Mouse (Mus musculus) gastrocnemius, adult 2 months (tissue): Measurements from ENCODE around the gene Rora. TPM values are rescaled to one million over a fixed set of nuclear protein-coding genes. Genes with fewer than 3 reads are reported as not detected.

Experiments
- DNase-seq: peaks from one replicate; pipeline ENCODE4 v3.0.0; 2022
- H3K27ac ChIP-seq: fragments of 200-600 bp; 2 replicates; pipeline ENCODE4 v1.8.1; 2022; ENCODE audit warnings: mild to moderate bottlenecking
- H3K4me3 ChIP-seq: fragments of 200-600 bp; 2 replicates; pipeline ENCODE4 v1.8.1; 2022; ENCODE audit warnings: mild to moderate bottlenecking, moderate library complexity
- CTCF ChIP-seq: fragments of 200-600 bp; IDR thresholded peaks from 2 replicates; pipeline ENCODE4 v1.8.1; 2022; ENCODE audit warnings: antibody characterized with exemption, mild to moderate bottlenecking, moderate library complexity
- intact Hi-C: fragments of 180-260 bp; cut with DNase I; formaldehyde crosslinking; loops from one replicate; pipeline ENCODE4 v1.15.1; 2025
- total RNA-seq, 2 experiments: library from RNA; stranded (reverse); gene quantifications; 2 replicates each; pipeline ENCODE4 v1.2.3; 2021

Gene Rora
- total RNA-seq, 2 experiments from 2014 or later, result 60.6 to 112 TPM

DNA sequence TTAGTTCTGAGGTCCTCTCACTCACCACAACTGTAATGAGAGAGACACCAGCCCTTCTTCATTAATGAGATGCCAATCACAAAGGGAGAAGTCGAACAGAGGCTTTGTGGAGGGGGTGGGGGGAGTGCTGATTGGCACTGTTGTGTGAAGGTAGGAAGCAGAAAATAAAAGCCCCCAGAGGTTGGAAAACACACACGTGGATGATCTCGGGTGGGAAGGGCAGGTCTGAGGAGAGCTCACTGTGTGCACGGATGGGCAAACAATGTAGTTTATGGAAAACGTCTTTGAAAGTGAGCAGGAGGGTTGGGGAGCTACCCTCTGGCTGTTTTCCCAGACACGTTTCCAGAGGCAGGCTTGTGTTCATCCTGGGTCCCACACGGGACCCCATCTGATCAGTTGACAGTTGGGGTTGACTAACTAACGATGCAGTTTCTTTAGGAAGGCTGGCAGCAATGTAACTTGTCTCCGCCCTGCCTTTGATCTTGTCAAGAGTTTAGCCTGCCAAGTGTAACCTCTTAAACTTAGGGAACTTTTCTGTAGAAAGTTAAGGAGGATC, 460.9 kb downstream of the Rora start:
- TF ChIP-seq CTCF, result no peak
- intact Hi-C loops, result no loop called here
- no peak overlapping the region for H3K4me3 ChIP-seq
- H3K27ac ChIP-seq, result no peak overlapping the region
- DNase-seq, result no peak

DNA sequence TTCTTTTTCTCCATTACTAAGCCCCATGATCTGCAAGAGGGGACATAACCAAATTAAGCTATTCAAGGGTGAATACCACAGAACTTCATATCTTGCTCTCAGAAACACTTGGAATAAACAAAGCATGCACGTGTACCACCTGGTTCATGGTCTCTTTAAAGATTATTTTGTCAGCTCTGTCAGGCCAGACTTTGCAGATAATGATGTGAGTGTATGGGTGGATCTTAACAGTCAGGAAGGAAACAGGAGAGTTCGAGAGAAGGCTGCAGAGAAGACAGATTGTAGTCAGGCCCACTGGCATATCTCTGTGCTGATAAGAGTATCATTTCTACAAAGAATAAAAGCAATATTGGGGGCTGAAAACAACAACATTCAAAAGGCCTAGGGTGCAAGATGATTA, 463.2 kb downstream of the Rora start:
- Histone ChIP-seq H3K4me3 (no peak overlapping the region), H3K27ac (no peak overlapping the region)
- no peak for DNase-seq
- intact Hi-C loops, result no loop called here
- TF ChIP-seq CTCF, result no peak

DNA sequence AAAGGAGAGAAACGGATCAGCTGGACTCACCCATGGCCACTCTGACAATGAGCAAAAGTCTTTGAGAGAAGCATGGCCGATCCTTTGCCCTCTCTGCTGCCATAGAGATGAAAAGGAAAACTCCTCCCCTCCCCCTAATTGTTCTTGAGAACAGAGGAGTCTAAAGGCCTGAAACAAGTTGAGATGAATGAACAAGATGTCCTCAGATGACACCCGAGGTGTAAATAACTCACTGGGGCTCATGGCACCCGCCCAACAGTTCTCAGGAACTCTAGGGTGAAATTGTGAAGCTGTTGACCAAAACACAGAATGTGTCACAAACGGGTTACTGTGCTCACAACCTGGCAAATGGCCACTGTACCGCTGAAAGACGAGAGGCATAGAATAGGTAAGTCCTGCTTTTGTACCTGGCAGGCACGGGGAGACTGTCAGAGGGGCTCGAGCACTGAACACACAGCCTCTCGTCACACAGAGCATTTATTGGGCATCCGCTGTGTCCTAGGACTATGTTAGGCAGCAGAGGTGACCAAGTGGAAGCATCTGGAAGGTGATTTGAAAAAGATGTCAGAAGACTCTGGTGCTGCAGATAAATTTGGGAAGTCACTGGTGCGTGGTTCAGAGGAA, 467.6 kb downstream of the Rora start:
- 0 out of 2 replicates have a peak overlapping the region, but pooled peaks have one; percentile 5 for H3K27ac ChIP-seq
- H3K4me3 ChIP-seq, result no peak overlapping the region
- no peak for TF ChIP-seq CTCF
- peak; percentile 31 for DNase-seq
- intact Hi-C loops, result no loop called here

DNA sequence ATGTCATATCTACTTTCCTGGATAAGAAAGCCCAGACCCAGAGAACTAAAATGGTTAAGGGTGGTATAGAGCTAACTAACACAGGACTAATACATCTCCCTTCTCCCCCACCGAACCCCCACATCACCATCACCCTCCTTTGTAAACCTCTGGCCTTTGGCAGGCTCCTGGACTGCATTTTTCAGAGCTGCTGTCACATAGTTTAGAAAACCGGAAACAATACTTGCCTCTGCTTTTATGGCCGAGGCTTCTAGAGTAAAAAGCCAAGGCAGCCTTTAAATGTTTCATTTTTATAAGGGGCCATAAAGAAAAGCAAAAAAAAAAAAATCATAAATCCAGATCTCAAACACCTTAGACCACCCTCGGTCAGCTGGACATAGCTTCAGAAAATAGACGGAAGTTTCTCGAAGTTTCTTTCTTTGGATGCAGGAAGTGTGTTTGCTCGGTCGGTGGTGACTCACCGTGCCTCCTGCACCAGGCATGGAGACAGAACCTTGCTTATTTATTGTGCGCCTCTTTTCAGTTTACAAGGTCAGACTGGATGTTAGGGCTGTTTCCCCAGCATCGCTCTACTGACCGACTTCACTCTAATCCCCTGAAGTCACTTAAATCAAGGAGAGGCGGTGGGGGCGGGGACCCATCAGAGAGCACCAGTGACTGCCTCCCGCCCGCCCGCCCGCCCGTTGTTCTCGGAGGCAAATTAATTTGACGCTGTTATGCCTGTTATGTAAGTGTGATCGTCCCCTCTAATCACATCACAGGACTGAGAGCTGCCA, 471.6 kb downstream of the Rora start:
- intact Hi-C loops, result no loop called here
- peak; percentile 68 for DNase-seq
- H3K27ac ChIP-seq, result peak overlapping the region; percentile 84
- no peak for TF ChIP-seq CTCF
- H3K4me3 ChIP-seq, result peak overlapping the region; percentile 74

DNA sequence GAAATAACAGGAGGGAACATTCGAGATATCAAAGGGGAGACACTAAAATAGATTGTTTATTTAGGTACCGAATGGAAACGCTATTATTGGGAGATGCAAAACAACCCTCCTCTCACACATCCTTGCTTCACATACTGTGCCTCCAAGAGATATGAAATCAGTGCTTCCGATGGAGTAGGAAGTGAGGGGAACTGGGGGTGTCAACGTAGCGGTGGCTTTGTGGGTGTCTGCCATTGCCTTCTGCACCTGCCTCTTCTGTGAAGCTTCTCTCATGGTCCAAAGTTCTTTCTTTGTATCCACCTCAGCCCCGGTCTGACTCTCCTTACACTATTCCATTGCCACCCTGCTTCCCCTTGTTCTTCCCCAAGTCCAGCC, 472.2 kb downstream of the Rora start:
- Histone ChIP-seq H3K4me3 (peak overlapping the region; percentile 74), H3K27ac (peak overlapping the region; percentile 84)
- TF ChIP-seq CTCF, result no peak
- intact Hi-C loops, result no loop called here
- DNase-seq, result no peak

DNA sequence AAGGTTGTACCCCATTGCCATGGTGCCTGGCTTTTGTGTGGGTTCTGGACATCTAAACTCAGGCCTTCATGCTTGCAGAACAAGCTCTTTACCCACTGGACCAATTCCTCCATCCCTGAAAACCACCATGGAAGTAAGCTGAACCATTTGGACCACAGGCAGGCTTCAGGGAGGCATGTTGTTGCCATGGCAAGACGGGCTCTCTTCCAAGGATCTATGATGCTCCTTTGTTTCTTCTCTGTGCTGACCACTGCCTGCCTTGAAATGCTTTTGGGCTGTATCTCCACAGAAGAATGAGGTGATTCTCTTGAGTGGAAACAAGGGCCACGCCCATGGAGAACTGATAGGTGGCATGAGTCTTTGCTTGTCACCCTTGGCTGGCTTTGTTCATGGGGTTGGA, 473.0 kb downstream of the Rora start:
- TF ChIP-seq CTCF, result no peak
- Histone ChIP-seq H3K27ac (no peak overlapping the region), H3K4me3 (no peak overlapping the region)
- no peak for DNase-seq
- intact Hi-C loops, result no loop called here

DNA sequence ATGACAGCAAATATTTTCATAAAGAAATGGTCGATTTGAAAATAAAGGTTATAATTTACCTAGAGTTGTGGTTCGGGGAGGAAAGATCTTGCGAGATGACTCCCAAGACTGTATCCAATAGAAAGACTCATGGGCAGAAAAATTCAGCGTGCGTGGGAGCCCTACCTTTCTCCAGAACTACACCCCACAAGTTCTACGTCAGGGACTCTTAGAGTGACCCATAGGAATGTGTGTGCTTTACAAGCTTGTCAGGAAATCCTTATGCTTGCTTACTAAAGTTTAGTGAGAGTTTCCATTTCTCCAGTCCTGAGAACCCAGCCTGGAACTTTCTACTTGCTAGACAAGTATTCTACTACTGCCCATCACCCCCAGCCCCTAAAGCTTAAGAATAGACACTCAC, 474.7 kb downstream of the Rora start:
- intact Hi-C loops, result no loop called here
- DNase-seq, result no peak
- no peak overlapping the region for H3K4me3 ChIP-seq
- no peak for TF ChIP-seq CTCF
- no peak overlapping the region for H3K27ac ChIP-seq

DNA sequence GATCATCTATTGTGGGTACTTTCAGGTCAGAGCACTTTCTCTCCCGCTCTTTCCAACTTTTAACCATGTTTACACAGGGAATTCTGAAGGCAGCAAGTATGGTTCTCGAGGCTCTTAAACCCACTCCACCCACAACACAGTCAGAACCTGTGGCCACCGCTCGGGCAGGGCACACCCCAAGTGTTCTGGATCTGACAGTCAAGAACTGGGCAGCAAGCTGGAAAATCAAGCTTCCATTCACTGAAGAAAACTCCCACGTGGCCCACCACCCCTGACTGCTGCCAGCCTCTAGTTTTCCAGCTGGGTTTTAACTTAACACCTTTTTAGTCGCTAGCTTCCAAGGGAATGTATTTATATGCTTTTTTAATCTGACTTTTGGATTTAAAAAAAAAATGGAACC, 479.4 kb downstream of the Rora start:
- DNase-seq, result no peak
- peak overlapping the region; percentile 75 for H3K27ac ChIP-seq
- H3K4me3 ChIP-seq, result no peak overlapping the region
- intact Hi-C loops, result no loop called here
- TF ChIP-seq CTCF, result no peak

DNA sequence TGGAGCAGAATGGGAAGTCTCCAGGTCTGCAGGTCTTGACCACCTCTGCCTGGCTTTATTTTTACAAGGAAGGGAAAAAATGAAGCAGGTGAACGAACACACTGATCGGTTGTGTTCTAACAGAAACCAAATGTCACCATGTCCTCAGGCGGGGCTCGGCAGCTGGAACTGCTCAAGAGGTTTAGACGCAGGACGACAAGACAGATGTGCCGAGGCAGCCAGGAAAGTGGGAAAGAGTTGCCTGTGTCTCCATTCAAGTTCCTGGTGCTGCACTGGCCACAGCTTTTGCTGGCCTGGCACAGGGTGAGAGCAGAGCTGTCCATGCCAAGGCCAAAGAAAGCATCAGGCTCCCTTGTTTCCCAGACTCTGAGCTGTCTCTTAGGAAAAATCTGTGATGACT, 480.1 kb downstream of the Rora start:
- no peak for TF ChIP-seq CTCF
- H3K27ac ChIP-seq, result peak overlapping the region; percentile 75
- peak; percentile 57 for DNase-seq
- no peak overlapping the region for H3K4me3 ChIP-seq
- intact Hi-C loops, result no loop called here

DNA sequence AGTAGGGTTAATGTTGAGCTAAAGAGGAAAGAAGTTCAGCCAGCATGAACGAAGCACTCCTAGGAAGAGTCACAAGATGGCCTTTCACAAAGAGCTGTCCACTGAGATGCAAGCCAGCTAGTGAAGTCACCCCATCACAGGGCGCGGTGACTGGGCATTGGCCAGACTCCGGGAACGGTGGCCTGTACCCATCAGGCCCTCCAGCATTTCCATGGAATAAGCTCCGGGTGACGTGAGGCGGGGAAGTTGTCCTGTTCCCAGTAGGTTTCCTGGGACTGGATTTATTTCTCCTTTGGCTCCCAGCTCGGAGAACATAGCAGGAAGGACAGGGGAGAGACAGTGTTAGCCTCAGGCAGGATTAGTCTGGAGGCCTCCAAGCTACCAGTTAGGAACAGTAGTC, 481.0 kb downstream of the Rora start:
- DNase-seq, result peak; percentile 83
- peak overlapping the region; percentile 78 for H3K27ac ChIP-seq
- no peak overlapping the region for H3K4me3 ChIP-seq
- TF ChIP-seq CTCF, result no peak
- intact Hi-C loops, result no loop called here

DNA sequence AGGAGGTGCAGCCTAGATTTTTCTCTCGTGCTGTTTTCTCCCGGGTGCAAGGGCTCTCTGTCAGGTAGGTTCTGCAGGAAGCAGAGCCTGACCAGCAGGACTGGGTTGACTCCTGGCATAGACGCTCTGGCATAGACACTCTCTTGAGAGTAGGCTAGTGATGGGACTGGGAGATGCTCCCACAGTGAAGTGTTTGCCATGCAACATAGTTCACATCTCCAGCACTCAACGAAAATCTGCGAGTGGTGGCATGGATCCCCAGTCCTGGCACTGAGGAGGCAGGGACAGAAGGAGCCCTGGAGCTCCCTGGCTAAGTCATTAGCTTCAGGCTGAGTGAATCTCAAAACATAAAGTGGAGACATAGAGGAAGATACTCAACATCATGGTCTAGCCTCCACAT, 483.2 kb downstream of the Rora start:
- no peak for TF ChIP-seq CTCF
- no peak overlapping the region; the same call in 1 of the 2 replicates for H3K27ac ChIP-seq
- H3K4me3 ChIP-seq, result no peak overlapping the region
- DNase-seq, result no peak
- intact Hi-C loops, result no loop called here

DNA sequence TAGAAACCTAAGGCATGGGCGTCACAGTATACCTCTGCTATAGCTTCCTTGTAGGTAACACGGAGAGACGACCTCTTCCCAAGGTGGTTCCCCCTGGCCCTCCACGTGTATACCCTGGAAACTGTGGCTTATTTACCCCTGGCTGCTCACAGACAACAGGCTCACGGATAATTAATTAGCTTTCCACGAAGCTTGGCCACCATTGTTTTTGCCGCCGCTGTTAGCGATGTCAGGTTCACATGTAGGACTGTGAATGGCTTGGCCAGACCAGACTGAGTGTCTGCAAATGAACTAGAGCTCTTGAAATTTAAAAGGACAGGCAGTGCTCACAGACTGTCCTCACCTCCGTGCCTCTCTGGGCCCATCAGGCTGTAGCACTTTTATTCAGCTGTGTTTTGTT, 483.8 kb downstream of the Rora start:
- no peak for TF ChIP-seq CTCF
- no peak for DNase-seq
- no peak overlapping the region for H3K27ac ChIP-seq
- H3K4me3 ChIP-seq, result no peak overlapping the region
- intact Hi-C loops, result no loop called here

DNA sequence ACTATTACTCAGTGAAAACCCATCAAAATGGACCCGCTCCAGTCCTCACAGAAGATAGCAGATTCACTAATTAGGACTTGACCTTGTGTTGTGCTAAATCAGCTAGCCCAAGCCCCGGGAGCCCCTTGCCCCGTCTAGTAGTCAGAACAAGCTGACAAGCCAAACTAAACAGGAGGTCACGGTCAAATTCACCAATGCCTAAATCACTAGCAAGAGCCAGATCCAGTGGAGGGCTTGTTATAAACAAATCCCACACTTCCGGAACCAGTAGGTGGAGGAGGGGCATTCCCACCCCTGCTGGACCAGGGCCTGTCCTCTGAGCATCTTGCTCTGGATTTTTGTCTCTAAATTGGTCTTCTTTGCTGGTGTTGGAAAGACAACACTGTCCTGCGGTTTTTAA, 486.6 kb downstream of the Rora start:
- intact Hi-C loops, result no loop called here
- DNase-seq, result no peak
- H3K27ac ChIP-seq, result no peak overlapping the region
- no peak overlapping the region for H3K4me3 ChIP-seq
- no peak for TF ChIP-seq CTCF
